Mouse (Mus musculus): ENCODE data around the gene Kcnf1.
"Not testable (repeated sequence)": the region's sequence is repeated elsewhere in the genome, so short reads cannot be mapped to it uniquely, and the experiment has no call there.

The Kcnf1 gene

DNA sequence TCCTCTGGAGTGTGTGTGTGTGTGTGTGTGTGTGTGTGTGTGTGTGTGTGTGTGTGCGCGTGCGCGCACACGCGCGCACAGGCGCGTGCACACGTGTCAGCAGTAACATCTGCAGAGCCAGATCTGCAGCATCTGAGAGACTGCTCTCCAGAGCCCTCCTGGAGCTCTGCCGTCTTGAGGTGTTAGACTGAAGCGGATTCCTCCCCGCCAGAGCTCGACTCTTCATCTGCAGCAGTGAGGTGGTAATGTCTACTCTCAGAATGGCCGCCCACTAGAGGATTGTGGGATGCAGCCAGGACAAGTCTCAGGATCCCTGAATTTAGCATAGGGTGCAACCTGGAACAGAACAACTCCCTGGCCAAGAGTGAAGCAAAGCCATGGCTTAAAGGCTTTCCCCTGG, 19.1 kb downstream of the Kcnf1 start:
- no peak for DNase-seq (ENCODE audit: low read depth)

DNA sequence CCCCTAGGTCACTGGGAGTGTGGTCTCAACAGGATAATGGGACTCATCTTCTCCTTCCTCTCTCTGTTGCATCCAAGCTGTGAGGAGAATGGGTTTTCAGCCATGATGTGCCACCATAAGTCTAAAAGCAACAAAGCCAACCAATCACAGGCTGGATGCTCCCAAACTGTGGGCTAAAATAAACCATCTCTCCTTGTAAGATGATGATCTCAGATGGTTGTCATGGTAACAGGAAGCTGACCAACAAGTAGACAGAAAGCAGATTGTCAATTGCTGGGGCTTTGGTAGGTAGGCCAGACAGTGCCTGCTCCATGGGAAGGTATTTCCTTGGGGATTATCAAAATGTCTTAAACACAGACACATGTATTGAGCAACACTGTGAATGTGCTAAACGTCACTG, 20.9 kb downstream of the Kcnf1 start:
- no peak for DNase-seq (ENCODE audit: low read depth)

DNA sequence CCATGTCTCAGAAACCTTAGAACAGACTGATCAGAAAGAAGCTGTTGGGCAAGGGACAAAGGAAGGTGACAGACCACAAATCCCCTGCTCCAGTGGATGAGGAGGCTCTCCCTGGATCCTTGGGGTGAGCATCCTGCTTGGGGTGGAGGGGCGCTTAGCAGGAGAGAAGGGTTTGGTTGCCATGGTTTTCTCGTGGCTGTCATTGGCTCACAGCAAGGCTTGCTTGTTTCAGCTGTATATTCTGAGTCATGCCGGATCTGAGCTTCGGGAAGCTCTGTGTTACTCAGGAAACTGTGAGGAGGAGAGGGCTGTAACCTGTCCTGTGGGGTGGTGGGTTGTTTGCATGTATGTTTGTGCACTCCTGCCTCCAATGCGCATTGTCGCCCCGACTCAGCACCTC, 23.8 kb downstream of the Kcnf1 start:
- DNase-seq (ENCODE audit: low read depth): no peak

DNA sequence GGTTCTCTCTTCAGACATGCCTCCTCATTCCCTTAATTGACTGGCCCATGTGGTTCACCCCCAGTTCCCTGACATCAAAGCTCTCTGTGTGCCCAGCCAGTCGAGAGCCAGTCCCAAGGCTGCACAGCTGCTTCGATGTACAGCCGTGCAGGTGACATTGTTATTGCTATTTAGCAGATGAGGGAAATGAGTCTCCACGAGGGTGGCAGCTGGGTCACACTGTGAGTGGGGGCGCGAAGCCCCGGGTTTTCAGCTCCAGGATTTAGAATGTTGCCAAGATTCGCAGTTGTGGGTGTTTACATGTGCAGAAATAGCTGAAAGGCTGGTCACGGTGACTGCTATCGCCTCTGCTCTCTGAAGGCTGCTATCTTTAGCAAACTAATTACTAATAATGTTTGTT, 27.8 kb downstream of the Kcnf1 start:
- no peak for DNase-seq (ENCODE audit: low read depth)

DNA sequence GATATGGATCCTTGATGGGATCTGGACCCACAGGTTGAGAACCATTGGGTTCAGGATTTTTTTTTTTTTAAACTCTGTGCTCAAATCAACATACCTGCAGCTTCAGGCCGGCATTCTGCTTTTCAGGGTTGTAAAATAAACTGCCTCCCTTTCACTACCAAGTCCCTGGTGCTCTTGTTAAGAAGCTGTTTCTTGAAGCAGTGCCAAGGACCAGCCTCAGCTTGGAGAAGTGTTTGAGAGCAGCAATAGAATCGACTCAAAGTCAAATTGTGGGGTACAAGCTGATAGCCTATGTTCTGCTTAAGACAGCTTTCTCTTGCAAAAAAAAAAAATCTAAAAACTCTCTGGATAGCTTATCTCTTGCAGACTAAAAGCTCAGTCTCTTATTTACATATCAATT, 34.9 kb downstream of the Kcnf1 start:
- no peak for DNase-seq (ENCODE audit: low read depth)

DNA sequence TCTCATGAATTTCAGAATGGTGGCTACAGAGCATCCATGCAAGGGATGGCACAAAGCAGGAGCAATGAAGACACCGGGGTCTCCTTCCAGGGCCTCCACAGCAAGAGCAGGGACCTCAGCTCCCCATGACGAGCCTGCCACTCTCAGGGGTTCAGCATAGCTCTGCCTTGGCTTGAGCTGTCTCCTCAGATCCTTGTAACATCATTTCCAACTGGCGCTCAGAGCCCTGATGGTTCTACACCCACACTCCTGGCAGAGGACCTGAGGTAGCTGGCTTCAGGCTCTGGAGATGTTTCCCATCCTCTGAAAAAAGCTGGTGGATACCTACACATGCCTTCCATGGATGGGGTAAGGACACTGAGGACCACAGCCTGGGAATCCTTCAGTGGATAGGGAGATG, 36.3 kb downstream of the Kcnf1 start:
- DNase-seq (ENCODE audit: low read depth): no peak

DNA sequence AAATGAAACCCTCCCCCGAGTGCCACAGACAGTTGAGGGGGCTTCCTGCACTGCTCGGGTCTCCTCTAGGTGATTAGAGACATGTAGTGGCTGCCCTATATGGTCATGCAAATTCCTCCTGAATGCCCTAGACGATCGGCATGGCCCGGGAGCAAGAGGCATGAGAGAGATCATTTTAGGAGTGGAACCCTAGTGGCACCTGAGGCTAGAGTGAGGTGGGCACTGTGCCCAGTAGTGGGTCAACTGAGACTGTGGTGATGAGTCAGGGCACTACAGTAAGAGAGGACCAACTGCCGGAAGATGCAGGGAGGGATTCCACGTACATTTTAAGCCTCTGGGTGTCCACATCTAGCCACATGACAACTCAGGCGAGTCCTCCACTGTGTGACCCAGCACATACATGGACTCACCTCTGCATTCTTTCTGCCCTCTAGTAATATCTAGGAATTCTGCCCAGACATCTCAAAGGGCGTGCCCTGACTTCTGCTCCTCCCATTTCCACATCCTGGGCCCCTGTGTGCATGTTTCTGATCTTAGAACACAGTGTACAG, 42.1 kb downstream of the Kcnf1 start:
- DNase-seq (ENCODE audit: low read depth): no peak

DNA sequence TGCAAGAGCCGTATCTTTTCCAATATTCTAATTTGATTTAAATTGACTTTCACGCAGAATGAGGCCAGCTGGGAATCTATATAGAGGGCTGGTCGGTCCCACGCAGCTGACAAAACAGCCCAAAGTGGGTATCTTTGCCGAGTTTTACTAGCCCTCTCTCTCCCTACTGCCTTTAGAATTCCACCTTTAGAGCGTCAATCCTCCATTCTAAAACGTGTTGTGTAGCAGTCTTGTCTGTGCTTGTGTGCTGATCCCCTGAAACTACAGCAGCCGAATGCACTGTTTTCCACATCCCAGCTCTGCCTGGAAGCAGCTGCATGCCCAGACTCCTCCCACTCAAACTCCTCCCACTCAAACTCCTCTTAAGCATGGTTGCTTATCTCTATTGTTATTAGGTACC, 44.4 kb downstream of the Kcnf1 start:
- no peak for DNase-seq (ENCODE audit: low read depth)

DNA sequence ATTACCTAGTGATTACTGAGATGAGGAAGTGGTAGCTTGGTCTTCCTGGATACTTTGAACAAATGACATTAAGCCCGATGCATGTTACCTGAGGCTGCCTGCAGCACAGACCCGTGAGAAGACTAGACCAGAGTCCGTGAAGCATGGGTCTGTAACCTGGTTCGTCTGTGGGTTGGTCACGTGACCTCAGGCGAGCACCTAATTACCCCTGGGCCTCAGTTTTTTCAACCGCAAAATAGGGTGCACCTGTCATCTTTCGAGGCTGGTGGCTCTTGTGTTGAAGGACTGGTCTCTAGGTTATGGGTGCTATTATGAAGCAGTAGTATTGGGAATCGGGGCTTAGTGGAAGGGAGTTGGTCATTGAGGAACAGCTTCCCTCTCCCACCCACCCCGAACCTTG, 45.1 kb downstream of the Kcnf1 start:
- DNase-seq (ENCODE audit: low read depth): no peak

DNA sequence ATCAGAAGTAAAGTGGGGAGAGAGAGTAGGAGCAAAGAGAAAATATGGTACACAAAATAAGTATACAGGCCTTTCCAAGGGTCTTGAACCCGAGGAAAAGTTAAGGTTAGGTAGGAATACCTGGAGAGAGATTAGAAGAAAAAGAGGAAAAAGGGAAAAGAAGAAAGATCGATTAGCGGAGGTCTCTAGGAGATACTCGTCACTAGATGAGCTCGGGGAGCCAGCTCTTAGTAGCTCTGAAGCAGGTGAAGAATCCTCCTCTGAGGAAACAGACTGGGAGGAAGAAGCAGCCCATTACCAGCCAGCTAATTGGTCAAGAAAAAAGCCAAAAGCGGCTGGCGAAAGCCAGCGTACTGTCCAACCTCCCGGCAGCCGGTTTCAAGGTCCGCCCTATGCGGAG, 53.8 kb downstream of the Kcnf1 start:
- DNase-seq (ENCODE audit: low read depth): not testable (repeated sequence)

Measured in c-Kit-positive CD71-positive TER-119-negative erythroid progenitor cells, embryonic 14.5 days (primary cell).